Mouse (Mus musculus): ENCODE measurements around the gene Gusb. TPM values are rescaled to one million over a fixed set of nuclear protein-coding genes. Genes with fewer than 3 reads are reported as not detected.

Gusb gene
- polyA plus RNA-seq, 1 experiment from 2014 or later, result 43.4 TPM

DNA sequence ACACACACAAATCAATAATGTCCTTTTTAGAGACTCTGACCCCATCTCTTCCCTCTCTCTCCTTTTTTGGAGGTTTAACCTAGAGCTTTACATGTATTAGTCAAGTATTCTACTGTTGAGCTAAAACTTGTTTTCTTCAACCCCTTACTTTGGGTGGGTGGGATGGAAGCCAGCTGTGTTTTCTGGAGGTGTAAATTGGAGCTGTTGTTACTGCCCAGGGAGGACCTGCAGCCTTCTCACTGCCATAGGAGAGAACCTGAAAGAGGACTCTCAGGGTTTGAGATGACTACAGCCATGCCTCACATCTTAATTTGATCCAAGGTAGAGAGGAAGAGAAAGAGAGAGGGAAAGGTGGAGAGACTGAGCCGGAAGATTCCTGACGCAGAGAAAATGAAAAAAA, 62.6 kb downstream of the Gusb start:
- Histone ChIP-seq H3K27me3 (no peaks in the 10 kb centered on the region), H3K4me2 (no peak overlapping the region), H3K4me3 (no peak overlapping the region), H3K27ac (no peak overlapping the region), H3K9me3 (no peaks in the 10 kb centered on the region), H3K9ac (no peak overlapping the region), H3K4me1 (peaks cover 6% of the 10 kb centered on the region; the same call in 1 of the 2 replicates), H3K36me3 (peaks cover 5% of the 10 kb centered on the region)
- WGBS, result 56% methylated on average over 2 of the region's 2 CpGs
- no peak for ATAC-seq (ENCODE audit: insufficient number of reproducible peaks, insufficient read depth, low FRiP score, low TSS enrichment, low read depth)

Other genes starting within 250 kb of the Gusb start
- gene Psph, start 215.6 kb downstream of the Gusb start, polyA plus RNA-seq (2015; fragmentation: Nextera tagmentation; extraction: Ambion mirVana), result 30.3 and 33.7 TPM in 2 replicates
- gene Sumf2, start 156.1 kb downstream of the Gusb start, polyA plus RNA-seq (2015; fragmentation: Nextera tagmentation; extraction: Ambion mirVana), result 64.6 and 81.4 TPM in 2 replicates
- gene Chchd2, start 115.6 kb downstream of the Gusb start, polyA plus RNA-seq (2015; fragmentation: Nextera tagmentation; extraction: Ambion mirVana), result 929 and 951 TPM in 2 replicates
- 8.7 and 9.0 TPM in 2 replicates for gene Zbed5, start 107.3 kb downstream of the Gusb start, polyA plus RNA-seq (2015; fragmentation: Nextera tagmentation; extraction: Ambion mirVana)
- gene Phkg1, start 104.5 kb downstream of the Gusb start, polyA plus RNA-seq (2015; fragmentation: Nextera tagmentation; extraction: Ambion mirVana), result 0.24 and 0.39 TPM in 2 replicates
- gene Nupr1l, start 94.5 kb downstream of the Gusb start, polyA plus RNA-seq (2015; fragmentation: Nextera tagmentation; extraction: Ambion mirVana), result 5.6 and 8.1 TPM in 2 replicates
- gene Vkorc1l1, start 61.1 kb downstream of the Gusb start, polyA plus RNA-seq (2015; fragmentation: Nextera tagmentation; extraction: Ambion mirVana), result 27.6 and 27.7 TPM in 2 replicates
- 21.8 and 24.8 TPM in 2 replicates for gene Asl, start 26.2 kb upstream of the Gusb start, polyA plus RNA-seq (2015; fragmentation: Nextera tagmentation; extraction: Ambion mirVana)
- gene Crcp, start 26.2 kb upstream of the Gusb start, polyA plus RNA-seq (2015; fragmentation: Nextera tagmentation; extraction: Ambion mirVana), result 44.8 and 47.1 TPM in 2 replicates
- gene Tpst1, start 70.3 kb upstream of the Gusb start, polyA plus RNA-seq (2015; fragmentation: Nextera tagmentation; extraction: Ambion mirVana), result 87.3 and 98.5 TPM in 2 replicates
- gene Kctd7, start 141.8 kb upstream of the Gusb start, polyA plus RNA-seq (2015; fragmentation: Nextera tagmentation; extraction: Ambion mirVana), result 6.1 and 7.2 TPM in 2 replicates
- 25.8 and 28.0 TPM in 2 replicates for gene Rabgef1, start 168.7 kb upstream of the Gusb start, polyA plus RNA-seq (2015; fragmentation: Nextera tagmentation; extraction: Ambion mirVana)
- gene Tmem248, start 214.0 kb upstream of the Gusb start, polyA plus RNA-seq (2015; fragmentation: Nextera tagmentation; extraction: Ambion mirVana), result 31.8 and 33.3 TPM in 2 replicates

All from embryonic facial prominence, embryonic 13.5 days (tissue).